Mouse (Mus musculus): ENCODE data around the gene Gm29609.
A peak's percentile ranks its signal among the peaks of the same experiment; 100 is the strongest.

The Gm29609 gene

DNA sequence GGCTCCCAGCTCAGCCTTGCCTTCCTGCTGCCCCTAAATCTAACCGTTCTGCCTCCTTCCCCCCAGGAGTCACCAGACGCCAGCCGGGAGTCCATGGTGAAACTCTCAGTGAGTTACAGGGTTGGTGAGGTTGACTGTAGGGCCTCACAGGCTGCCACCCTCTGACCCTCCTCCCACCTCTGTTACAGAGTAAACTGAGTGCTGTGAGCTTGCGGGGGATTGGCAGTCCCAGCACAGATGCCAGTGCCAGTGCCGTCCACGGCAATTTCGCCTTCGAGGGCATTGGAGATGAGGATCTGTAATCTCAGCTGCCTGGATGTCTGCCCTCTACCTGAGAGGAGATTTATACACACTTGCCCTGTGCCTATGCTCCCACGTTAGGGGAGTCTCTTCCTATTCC, 18.5 kb upstream of the Gm29609 start:
- DNase-seq (ENCODE audit: low spot score): no peak

DNA sequence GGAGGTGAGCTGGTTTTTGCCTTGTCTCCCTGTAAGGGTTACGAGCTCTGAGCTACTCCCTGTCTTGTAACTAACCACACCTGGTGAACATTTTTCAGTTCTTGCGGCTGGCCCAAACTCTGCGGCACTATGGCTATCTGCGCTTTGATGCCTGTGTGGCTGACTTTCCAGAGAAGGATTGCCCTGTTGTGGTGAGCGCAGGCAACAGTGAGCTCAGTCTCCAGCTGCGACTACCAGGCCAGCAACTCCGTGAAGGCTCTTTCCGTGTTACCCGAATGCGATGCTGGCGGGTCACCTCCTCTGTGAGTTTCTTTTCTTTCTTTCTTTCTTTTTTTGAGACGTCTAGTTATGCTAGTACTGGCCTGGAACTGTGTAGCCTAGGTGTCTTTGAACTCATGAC, 17.4 kb upstream of the Gm29609 start:
- DNase-seq (ENCODE audit: low spot score): no peak

DNA sequence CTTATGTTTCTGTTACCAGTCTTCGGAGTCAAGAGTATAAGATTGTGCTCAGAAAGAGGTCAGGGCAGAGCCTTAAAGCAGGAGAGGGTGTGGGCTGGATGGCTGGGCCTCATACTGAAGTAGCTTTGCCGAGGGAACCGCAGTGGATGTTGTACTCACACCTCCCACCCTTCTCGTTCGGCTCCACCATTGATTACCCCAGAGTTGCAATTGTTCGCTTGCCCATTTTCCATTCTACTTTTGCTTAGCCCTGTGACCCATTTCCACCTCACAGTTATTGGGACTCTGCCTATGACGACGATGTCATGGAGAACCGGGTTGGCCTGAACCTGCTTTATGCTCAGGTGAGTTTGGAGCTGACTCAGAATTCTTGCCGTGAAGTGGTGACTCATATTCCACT, 16.5 kb upstream of the Gm29609 start:
- no peak for DNase-seq (ENCODE audit: low spot score)

DNA sequence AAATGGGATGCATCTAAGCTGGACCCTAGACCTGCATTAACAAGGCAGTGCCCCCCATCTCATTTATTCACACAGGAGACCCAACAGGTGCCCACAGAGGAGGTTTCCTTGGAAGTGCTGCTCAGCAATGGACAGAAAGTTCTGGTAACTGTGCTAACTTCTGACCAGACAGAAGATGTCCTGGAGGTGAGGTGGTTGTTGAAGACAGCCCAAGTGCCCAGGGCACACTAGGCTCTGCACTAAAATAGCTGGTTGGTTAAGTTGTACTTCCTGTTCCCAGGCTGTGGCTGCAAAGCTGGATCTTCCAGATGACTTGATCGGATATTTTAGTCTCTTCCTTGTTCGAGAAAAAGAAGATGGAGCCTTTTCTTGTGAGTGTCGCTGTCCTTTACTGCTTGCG, 16.0 kb upstream of the Gm29609 start:
- no peak for DNase-seq (ENCODE audit: low spot score)

DNA sequence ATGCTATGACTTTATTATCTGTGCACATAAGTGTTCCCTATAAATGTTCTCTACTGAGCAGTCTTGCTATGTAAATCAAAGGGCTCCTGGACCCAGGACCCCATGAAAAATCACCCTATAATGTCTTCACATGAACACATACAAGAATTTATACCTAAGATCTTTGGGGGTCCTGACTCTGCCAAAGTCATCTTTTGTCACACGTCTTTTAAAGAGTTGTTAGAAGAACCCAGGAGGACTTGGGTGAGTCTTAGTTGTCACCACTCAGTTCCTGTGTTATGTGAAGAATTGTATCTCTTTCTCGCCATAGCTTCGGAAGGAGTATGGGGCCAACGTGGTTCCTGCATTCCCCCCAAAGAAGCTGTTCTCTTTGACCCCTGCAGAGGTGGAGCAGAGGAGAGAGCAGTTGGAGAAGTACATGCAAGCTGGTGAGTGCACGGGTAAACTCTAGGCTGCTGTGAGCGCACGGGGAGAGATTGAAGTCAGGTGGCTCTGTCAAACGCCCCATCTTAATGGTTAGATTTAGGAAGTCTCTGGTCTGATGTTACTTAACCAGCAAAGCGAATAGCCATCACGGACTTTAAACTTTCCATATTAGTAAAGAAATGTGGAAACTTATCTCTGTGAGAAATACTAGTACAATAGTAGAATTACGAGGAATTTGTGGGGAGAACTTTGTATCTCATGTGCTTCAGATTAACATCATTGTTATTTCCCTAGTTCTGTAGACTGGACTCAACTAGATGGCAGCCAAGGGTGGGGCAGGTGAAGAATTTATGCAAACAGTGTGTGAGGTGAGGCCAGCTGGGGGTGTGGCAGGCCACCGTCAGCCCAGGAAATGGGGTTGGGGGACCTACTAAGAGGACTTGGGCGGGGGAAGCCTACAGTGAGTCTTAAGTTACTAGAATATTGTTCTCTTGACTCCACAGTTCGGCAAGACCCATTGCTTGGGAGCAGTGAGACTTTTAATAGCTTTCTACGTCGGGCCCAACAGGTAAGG, 15.1 kb upstream of the Gm29609 start:
- no peak for DNase-seq (ENCODE audit: low spot score)

DNA sequence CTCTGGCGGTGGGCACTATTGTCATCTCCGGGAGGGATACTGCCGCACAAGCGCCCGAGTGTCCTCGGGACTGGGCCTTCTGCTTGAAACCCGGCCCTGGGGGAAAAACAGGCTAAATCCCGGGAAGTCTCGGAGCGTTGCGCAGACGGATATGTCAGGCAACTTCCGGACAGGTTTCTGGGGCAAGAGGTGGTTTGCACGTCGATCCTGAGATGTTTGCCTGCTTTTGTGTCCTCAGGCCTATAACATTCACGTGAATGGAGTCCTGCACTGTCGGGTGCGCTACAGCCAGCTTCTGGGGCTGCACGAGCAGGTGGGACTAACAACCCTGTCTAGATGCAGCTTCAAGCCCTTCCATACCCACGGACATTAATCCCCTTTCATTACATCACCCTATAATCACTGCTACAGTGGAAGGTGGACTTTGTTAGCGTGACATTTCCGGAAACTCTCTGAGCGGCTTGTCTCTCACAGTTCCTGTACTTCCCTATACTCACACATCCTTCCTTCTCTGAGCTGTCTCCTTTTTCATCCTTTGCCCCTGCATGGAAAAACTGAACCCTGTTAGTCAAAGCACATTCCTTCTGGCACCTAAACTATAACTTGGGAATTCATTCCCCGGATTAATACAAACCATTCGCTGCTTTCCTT, 14.0 kb upstream of the Gm29609 start:
- DNase-seq (ENCODE audit: low spot score): no peak

DNA sequence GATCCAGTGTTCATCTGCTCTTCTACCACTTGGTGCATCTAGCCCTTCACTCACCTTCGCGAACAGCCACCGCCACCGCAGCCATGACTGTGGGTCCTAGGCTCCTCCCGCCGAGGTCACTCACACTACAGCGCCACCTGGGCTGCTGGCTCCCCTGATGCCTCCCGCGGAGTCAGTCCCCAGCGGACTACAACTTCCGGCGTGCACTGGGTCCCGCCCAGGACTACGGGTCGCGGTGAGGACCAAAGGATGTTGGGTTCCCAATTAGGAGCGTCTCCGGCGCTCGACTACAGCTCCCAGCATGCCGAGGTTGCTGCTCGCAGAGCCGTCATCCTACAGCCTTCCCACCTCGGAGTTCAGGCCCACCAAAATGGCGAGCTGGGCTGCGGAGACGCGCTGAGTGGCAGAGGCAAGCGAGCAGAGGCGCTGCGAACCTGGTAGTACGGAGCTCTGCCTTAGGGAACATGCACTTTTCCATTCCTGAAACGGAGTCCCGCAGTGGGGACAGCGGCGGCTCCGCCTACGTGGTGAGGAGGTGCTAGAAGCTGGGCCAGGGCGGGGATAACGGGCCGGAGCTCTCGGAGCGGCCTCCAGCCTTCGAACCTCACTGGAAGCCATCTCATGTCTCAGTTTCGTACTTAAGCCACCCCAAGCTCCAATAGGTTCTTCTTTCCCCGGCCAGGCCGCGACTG, 13.4 kb upstream of the Gm29609 start, which contains the start of the genes Snx17 and Eif2b4:
TSS of gene Snx17 (plus strand) at position 289 of the 692 bp plus-strand sequence.
TSS of gene Eif2b4 (minus strand) at position 492 of the 692 bp plus-strand sequence.
- peak; percentile 99 for DNase-seq (ENCODE audit: low spot score)

DNA sequence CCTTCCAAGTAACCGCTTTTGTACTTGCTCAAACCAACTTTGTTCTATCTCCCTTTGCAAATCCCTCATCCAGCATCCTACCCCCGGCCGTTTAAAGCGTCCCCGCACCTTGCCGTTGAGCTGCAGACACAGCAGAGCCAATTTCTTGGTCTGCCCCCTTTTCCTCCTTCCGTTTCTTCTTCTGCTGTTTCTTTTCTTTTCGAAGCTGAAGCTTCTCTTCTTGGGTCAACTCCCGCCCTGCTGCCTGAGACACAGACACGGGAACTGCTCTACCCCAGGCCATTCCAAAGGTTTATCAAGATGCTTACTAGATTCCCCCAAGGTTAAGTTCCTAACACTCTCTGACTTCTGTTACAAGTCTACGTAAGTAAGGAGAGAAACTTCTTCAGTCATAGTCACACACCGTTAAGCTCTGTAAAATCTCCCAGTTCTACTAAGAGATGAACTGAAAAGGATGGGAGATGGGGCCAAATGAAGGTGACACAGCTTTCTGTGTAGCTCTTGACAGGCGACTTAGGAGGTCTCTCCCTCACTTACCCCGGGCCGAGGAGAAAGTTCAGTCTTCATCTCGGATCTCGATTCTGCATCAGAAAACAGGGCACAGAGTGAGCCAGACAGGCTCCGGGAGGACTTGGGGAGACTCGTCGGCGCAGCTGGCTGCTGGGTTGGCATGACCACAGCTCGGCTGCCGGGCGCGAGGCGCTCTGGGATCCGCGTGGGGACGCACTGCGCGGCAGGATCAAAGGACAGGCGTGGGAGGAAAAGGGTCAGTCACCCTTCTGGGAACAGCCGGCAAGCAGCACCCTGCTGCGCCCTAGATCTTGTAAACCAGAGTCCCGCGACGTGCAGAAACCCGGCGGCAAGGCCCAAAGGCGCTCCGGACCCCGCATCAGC, 12.6 kb upstream of the Gm29609 start:
- DNase-seq (ENCODE audit: low spot score): peak; percentile 78

DNA sequence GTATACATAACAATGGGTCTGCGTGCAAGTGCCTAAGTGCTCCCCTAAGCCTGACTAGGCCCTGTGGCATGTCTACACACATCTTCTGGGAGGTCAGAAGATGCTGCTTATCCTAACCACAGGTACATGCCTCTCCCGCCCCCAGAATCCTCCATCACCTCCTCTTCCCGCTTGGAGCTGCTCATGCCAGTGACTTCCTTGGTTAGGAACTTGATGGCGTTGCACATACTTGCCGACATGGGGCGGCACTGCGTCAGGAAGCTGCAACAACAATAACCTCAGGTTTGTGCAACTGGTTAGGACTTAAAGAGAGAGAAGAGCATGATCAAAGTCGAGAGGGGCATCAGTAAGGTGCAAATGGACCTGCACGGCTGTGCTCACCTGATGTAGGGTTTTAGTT, 10.5 kb upstream of the Gm29609 start:
- DNase-seq (ENCODE audit: low spot score): no peak

DNA sequence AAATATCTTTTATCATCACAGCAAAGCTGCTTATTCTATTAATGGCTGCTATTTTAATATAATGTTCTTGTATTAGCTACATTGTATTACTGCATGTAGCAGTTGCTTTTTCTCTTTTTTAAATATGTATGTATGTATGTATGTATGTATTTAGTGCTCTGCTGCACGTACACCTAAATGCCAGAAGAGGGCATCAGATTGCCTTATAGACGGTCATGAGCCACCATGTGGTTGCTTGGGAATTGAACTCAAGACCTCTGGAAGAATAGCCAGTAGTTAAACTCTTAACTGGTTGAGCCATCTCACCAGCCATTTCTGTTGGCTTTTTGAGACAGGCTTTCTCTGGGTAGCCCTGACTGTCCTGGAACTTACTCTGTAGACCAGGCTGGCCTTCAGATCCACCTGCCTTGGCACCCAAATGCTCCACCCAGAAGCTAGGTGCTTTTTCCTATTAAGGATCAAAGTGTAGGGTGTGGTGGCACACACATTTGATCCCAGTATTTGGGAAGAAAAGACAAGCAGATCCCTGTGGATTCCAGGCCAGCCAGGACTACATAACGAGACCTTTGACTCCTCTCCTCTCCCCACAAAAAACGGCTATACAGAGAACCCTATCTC, 8.6 kb upstream of the Gm29609 start:
- peak; percentile 58 for DNase-seq (ENCODE audit: low spot score)

DNA sequence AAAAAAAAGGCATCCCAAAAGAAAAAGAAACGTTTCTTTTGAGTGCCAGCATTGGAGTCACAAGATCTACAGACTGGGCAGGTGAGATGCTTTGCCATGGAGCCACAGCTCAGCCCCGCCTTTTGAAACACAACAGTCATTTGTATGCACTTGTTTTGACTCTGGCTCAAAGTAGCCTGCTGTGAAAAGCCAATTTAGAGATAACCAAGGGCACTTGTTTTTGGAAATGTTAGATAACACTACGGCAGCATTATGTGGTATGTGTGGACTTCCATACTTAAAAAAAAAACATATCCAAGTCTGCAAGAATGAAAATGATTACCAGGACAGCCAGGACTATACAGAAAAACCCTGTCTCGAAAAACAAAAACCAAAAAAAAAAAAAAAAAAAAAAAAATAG, 4.0 kb upstream of the Gm29609 start:
- no peak for DNase-seq (ENCODE audit: low spot score)

DNA sequence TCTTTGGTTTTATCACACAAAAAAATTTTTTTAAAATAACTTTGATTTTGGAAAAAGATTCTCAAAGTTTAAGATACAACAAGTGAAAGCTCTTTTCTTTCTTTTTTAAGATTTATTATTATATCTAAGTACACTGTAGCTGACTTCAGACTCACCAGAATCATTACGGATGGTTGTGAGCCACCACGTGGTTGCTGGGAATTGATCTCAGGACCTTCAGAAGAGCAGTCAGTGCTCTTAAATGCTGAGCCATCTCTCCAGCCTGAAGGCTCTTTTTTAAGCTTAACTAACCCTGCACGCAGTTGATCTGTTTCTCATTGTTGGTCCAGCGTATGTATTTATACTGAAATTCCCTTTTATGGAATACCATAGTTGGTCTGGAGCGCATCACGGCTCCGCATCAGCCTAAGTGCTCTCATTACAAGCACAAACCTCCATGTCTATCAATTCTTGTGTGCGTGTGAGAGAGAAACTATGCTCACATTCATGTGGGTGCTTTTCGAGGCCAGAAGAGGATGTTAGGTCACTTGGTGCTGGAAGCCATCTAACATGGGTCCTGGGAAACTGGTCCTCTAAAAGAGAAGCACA, 1.6 kb upstream of the Gm29609 start:
- no peak for DNase-seq (ENCODE audit: low spot score)

DNA sequence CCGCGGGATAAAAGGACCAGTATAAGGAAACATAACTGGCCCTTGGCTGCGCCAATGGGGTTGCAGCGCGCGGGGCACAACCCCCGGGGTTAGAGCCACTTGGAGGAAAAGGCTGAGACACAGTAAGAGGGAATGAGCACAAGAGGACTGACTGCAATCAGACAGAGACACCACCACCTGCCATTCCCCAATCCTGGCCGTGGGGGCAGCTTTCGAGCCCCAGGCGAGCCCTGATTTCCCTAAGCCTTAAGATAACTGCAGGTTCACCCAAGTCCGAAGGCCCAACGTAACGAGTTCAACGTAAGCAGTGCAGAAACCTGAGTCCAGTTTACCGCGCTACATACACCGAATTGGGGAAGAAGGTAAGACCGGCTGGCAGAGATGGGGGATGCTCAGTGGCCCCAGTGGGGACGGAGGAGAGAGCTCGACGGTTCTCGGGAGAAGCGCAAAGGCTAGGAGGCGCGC, 378 bp downstream of the Gm29609 start:
- no peak for DNase-seq (ENCODE audit: low spot score)

DNA sequence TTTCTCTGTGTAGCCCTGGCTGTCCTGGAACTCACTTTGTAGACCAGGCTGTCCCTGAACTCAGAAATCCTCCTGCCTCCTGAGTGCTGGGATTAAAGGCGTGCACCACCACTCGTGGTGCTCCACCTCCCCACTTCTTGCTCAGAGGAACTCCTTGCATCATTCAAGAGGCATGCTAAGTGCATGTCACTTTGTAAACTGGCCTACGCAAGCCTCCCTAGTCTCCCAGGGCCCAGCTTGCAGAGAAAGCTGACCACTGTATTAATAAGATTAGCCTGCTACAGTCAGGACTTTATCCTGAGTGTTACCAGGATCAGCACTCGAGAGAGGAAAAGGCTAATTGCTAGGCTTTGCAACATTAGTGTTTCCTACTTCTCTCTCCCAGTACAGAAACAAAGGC, 11.1 kb downstream of the Gm29609 start:
- no peak for DNase-seq (ENCODE audit: low spot score)

DNA sequence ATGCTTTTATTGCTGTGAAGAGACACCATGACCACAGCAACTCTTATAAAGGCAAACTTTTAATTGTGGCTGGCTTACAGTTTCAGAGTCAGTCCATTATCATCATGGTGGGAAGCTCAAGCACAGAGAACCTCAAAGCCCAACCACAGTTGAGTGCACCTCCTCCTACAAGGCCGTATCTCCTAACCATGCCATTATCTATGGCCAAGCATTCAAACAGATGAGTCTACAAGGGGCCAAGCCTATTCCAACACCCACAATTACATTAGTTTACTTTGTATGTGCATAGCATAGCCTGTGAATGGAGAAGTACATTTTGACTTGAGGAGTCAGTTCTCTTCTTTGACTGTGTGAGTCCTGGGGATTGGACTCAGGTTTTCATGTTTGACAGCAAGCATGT, 14.8 kb downstream of the Gm29609 start:
- DNase-seq (ENCODE audit: low spot score): no peak

DNA sequence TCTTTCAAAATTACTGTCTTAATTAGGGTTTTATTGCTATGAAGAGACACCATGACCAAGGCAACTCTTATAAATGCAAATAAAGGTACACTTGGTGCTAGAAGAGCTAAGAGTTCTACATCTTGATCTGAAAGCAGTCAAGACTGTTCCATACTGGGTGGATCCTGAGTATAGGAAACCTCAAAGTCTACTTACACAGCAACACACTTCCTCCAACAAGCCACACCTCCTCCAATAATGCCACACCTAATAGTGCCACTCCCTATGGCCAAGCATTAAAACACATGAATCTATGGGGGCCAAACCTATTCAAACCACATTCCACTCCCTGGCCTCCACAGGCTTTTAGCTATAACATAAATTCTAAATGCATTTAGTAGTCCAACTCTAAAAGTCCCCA, 17.2 kb downstream of the Gm29609 start:
- DNase-seq (ENCODE audit: low spot score): no peak

DNA sequence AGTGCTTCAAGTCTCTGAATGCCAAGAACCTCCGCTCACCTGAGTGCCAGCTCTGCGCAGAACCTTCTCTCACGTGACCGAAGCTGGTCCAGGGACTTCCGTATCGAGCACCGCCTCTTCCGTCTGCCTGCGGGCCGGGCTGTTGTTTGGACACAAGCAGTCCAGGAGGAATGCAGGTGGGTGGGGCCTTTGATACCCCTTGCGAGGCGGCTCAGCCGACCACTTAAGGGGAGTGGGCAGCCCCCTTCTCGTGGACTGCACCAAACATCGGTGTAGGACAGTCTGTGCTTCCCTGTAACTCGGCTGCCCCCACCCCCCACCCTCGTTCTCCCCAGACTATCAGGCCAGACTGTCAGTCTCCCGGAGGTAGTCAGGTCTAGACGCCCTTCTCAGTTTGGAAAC, 25.6 kb downstream of the Gm29609 start, which contains the start of gene Mpv17:
TSS of gene Mpv17 (minus strand) at position 100 of the 402 bp plus-strand sequence.
- peak; percentile 94 for DNase-seq (ENCODE audit: low spot score)

DNA sequence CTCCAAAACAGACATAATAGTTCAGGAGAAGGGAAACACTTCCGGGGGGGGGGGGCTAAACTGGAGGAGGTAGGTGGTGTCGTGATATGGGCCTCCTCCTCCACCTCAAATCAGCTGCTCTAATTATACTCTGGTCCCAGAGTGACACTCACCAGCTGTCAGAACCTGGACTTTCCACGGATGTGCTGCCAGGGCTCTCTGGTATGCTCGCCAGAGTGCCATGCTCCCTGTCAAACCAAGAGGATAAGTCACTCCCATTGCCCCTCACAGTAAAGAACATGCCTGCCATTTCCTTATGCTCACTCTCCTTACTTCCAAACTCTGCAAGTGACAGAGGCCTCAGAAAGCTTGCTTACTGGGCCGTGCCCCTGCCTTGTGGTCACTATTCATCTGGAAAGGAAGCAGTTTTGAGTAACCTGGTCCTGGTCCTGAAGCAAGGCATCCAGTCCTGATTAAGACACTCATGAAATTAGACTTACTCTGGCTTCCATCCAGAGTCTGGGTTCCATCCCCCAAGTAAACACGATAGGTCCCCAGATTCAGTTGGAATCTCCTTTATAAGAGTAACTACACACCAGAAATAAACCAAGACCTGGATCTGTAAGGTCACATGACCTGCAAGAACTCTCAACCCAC, 26.1 kb downstream of the Gm29609 start:
- no peak for DNase-seq (ENCODE audit: low spot score)

DNA sequence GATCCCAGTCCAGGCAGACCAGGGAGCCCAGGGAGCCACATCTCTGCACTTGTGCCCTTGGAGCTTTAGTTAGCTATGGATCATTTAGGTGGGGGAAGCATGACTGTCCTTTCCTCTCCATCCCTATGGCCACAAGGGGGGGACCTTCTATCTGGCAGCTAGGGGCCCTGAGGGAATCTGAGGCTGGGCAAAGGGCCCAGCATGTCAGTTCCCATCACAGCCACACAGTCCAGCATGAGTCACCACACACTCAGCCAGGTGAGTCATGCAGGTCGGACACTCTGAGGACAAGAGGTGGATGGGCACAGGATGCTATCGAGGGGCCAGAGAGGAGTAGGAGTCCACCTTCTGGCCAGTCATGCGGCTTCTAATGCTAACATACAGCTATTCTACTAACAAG, 28.0 kb downstream of the Gm29609 start:
- DNase-seq (ENCODE audit: low spot score): no peak

DNA sequence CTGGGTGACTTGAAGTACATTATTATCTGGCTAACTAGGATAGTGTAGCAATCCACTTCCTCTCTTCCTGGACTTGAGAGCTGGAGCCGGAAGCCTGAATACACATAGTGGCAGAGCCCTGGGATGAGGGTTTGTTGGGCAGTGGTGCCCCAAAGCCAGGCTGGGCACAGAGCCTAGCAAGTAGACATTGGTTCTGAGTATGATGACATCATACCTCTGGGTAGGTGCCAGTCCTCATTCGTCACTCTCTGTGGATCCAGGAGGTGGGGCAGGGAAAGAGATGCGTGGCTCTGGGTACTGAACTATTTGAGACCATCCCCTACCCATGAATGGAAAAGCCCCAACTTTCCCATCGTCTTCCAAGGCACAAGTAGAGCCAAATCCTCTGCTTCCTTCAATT, 29.9 kb downstream of the Gm29609 start:
- DNase-seq (ENCODE audit: low spot score): no peak
